Mouse (Mus musculus): ENCODE measurements around the gene Ino80. TPM values are rescaled to one million over a fixed set of nuclear protein-coding genes. Genes with fewer than 3 reads are reported as not detected.
"Not testable (repeated sequence)": the region's sequence is repeated elsewhere in the genome, so short reads cannot be mapped to it uniquely, and the experiment has no call there.

The Ino80 gene
- 4.1 and 4.2 TPM in 2 replicates for polyA plus RNA-seq (2016; fragmentation: Nextera tagmentation; extraction: Ambion mirVana)

DNA sequence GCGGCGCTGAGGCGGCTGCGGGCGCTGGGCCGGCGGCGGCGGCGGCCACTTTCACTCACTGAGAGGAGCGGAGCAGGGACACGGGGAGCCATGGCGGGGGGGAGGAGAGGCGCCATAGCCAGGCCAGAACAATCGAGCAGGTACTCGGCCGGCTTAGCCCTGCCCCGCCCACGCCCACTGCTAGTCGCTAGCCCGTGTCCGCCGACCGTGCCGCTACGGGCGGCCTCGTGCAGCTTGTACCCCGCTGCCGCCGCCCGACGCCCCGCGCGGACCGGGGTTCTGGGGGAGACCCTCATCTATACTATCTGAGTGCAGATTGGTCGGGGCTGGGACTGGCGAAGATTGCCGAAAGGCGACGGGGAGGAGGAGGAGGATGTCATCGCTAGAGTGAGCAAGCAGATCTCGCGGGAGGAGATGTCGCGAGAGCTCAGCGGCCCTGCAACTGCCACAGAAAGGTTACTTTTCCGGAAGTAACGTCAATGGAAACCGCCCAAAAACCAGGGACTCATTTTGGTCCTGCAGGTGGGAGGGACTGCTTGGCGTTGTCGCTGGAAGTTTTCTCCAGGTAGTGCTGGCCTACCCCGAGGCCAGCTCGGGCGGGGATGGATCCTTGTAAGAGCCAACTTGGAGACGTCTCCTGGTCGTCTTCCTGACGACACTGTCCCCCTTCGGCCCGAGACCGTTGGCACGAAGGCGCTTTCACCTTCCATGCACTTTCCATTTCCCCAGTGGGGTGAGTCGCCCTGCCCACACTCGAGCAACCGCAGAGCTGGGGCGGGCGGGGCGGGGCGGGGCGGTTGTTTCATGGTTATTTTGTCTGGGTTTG, at the start of gene Ino80:
TSS of gene Ino80 (minus strand) at position 117 of the 826 bp plus-strand sequence.
- peak within 1 kb of the TSS; percentile 97 for H3K9ac ChIP-seq (replicated peaks)
- peak within 1 kb of the TSS; percentile 77 for H3K4me2 ChIP-seq
- peaks cover 5% of the 10 kb centered on the region for H3K36me3 ChIP-seq
- H3K27me3 ChIP-seq, result no peaks in the 10 kb centered on the region
- H3K9me3 ChIP-seq, result no peaks in the 10 kb centered on the region
- peak within 1 kb of the TSS; percentile 90 for H3K4me3 ChIP-seq (replicated peaks)
- peak within 1 kb of the TSS; percentile 99 for H3K27ac ChIP-seq
- under 1% methylated on average over 68 of the region's 72 CpGs for WGBS
- peak; percentile 92 for ATAC-seq (ENCODE audit: insufficient number of reproducible peaks, insufficient read depth, low FRiP score, low TSS enrichment, low read depth)
- peaks cover 14% of the 10 kb centered on the region for H3K4me1 ChIP-seq (replicated peaks)

DNA sequence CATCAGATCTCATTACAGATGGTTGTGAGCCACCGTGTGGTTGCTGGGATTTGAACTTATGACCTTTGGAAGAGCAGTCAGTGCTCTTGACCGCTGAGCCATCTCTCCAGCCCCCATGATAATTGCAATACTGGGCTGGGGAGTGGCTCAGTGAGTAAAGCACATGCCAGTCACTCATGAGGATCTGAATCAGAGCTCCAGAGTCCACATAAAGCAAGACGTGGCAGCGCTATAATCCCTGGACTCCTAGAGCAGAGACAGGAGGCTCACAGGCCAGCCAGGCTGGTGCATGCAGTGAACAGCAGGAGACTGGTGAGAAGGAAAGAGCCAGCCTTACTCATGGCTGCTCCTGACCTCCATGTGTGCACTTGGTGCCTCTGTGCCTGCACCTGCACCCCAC, 47.9 kb upstream of the Ino80 start:
- no peak for ATAC-seq (ENCODE audit: insufficient number of reproducible peaks, insufficient read depth, low FRiP score, low TSS enrichment, low read depth)
- H3K4me1 ChIP-seq (replicated peaks), result no peaks in the 10 kb centered on the region
- H3K4me3 ChIP-seq (replicated peaks), result no peak overlapping the region
- H3K27me3 ChIP-seq, result no peaks in the 10 kb centered on the region
- 50% methylated on average over 4 of the region's 4 CpGs for WGBS
- no peaks in the 10 kb centered on the region for H3K36me3 ChIP-seq
- no peak overlapping the region for H3K4me2 ChIP-seq
- no peak overlapping the region for H3K9ac ChIP-seq (replicated peaks)
- H3K9me3 ChIP-seq, result no peaks in the 10 kb centered on the region
- no peak overlapping the region for H3K27ac ChIP-seq

GRCm38 (mm10) chr2:119523836-119524235, 46.3 kb upstream of the Ino80 start:
- no peak overlapping the region for H3K4me3 ChIP-seq (replicated peaks)
- WGBS, result 78% methylated on average over 4 of the region's 4 CpGs
- H3K9ac ChIP-seq (replicated peaks), result no peak overlapping the region
- H3K4me1 ChIP-seq (replicated peaks), result no peaks in the 10 kb centered on the region
- H3K9me3 ChIP-seq, result no peaks in the 10 kb centered on the region
- no peak for ATAC-seq (ENCODE audit: insufficient number of reproducible peaks, insufficient read depth, low FRiP score, low TSS enrichment, low read depth)
- H3K27me3 ChIP-seq, result no peaks in the 10 kb centered on the region
- no peak overlapping the region for H3K4me2 ChIP-seq
- H3K27ac ChIP-seq, result no peak overlapping the region
- no peaks in the 10 kb centered on the region for H3K36me3 ChIP-seq

DNA sequence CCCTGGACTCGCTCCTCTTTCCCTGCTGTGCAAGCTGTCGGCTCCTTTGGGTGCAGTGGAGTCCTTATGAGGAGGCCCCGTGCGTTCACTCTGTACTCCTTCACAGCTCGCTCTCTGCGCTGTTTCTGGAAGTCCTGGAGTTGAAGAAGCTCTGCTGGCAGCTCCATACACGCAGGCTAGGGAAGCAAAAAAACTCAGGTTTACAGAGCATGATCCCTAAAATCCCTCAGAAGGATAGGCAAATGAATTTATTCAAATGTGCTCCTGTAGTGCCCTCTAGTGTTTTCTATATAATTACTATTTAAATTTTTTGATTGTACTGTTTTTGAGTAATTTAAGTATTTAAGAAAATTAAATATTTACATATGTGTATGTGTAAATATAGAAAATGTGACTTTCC, 43.1 kb upstream of the Ino80 start:
- no peak for ATAC-seq (ENCODE audit: insufficient number of reproducible peaks, insufficient read depth, low FRiP score, low TSS enrichment, low read depth)
- no peaks in the 10 kb centered on the region for H3K36me3 ChIP-seq
- no peak overlapping the region for H3K4me2 ChIP-seq
- WGBS, result 75% methylated on average over 7 of the region's 7 CpGs
- H3K27me3 ChIP-seq, result no peaks in the 10 kb centered on the region
- H3K27ac ChIP-seq, result no peak overlapping the region
- no peaks in the 10 kb centered on the region for H3K9me3 ChIP-seq
- no peak overlapping the region for H3K9ac ChIP-seq (replicated peaks)
- H3K4me1 ChIP-seq (replicated peaks), result no peaks in the 10 kb centered on the region
- no peak overlapping the region for H3K4me3 ChIP-seq (replicated peaks)

GRCm38 (mm10) chr2:119516811-119517210, 39.3 kb upstream of the Ino80 start:
- 33% methylated on average over 5 of the region's 5 CpGs for WGBS
- no peaks in the 10 kb centered on the region for H3K4me1 ChIP-seq (replicated peaks)
- no peak for ATAC-seq (ENCODE audit: insufficient number of reproducible peaks, insufficient read depth, low FRiP score, low TSS enrichment, low read depth)
- H3K27ac ChIP-seq, result no peak overlapping the region
- H3K27me3 ChIP-seq, result no peaks in the 10 kb centered on the region
- no peak overlapping the region for H3K9ac ChIP-seq (replicated peaks)
- H3K4me3 ChIP-seq (replicated peaks), result no peak overlapping the region
- no peaks in the 10 kb centered on the region for H3K36me3 ChIP-seq
- no peaks in the 10 kb centered on the region for H3K9me3 ChIP-seq
- H3K4me2 ChIP-seq, result no peak overlapping the region

DNA sequence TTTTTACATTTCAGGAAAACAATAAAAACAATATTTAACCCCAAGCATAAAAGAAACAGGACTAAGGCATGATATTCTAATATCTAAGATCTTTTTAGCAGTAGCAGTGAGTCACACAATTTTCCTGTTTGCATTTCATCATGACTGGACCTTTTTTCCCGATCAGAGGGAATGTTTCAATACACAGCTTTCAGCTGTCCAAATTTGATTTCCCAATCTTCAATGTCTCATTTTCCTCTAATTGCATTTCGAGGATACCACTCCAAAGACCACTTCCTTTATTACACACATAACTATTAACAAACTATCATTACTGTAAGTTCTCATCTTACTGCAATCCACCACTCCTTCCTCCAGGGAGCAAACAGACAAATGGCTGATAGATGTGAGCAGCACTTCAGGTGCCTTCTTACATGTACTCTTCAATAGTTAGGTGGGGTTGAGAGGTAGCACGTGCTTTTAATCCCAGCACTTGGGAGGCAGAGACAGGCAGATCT, 36.6 kb upstream of the Ino80 start:
- Histone ChIP-seq H3K27me3 (no peaks in the 10 kb centered on the region), H3K4me1 (replicated peaks) (no peaks in the 10 kb centered on the region), H3K36me3 (no peaks in the 10 kb centered on the region), H3K4me2 (no peak overlapping the region), H3K9me3 (no peaks in the 10 kb centered on the region), H3K4me3 (replicated peaks) (no peak overlapping the region), H3K9ac (replicated peaks) (no peak overlapping the region), H3K27ac (no peak overlapping the region)
- 79% methylated on average over 3 of the region's 3 CpGs for WGBS
- no peak for ATAC-seq (ENCODE audit: insufficient number of reproducible peaks, insufficient read depth, low FRiP score, low TSS enrichment, low read depth)

DNA sequence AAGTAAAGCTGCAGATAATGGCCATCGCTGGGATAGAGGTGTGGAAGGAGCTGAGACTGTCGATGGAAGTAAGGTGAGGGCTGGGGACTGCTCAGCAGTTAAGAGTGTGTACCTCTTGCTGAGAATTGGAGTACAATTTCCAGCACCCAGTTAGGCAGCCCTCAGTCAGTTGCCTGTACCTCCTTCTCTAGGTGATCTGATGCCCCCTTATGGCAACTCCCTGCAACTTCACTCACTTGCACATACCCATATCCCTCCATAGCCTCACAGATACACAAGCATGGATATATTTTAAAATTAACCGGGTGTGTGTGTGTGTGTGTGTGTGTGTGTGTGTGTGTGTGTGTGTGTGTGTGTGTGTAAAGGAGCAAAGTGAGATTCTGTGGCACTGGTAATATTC, 34.8 kb upstream of the Ino80 start:
- Histone ChIP-seq H3K9me3 (no peaks in the 10 kb centered on the region), H3K4me2 (no peak overlapping the region), H3K4me3 (replicated peaks) (no peak overlapping the region), H3K36me3 (no peaks in the 10 kb centered on the region), H3K27ac (no peak overlapping the region), H3K27me3 (no peaks in the 10 kb centered on the region), H3K4me1 (replicated peaks) (no peaks in the 10 kb centered on the region), H3K9ac (replicated peaks) (no peak overlapping the region)
- 70% methylated on average over 3 of the region's 3 CpGs for WGBS
- no peak for ATAC-seq (ENCODE audit: insufficient number of reproducible peaks, insufficient read depth, low FRiP score, low TSS enrichment, low read depth)

DNA sequence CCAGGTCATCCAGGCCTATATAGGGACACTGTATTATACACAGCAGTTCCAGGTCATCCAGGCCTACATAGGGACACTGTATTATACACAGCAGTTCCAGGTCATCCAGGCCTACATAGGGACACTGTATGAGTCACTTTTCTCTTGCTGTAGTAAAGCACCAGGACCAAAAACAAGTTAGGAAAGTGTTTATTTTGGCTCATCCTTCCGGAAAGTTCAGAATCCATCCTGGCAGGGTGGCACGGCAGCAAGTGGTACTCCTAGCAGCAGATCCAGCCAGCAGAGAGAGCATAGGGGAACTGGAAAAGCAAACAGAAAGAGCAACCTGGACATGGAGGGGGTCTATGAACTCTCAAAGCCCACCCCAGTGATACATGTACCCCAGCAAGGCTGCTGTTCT, 33.4 kb upstream of the Ino80 start:
- H3K4me2 ChIP-seq, result no peak overlapping the region
- no peak for ATAC-seq (ENCODE audit: insufficient number of reproducible peaks, insufficient read depth, low FRiP score, low TSS enrichment, low read depth)
- no peaks in the 10 kb centered on the region for H3K9me3 ChIP-seq
- no peaks in the 10 kb centered on the region for H3K4me1 ChIP-seq (replicated peaks)
- no peaks in the 10 kb centered on the region for H3K36me3 ChIP-seq
- H3K27me3 ChIP-seq, result no peaks in the 10 kb centered on the region; the same call in 1 of the 2 replicates
- 87% methylated on average over 2 of the region's 2 CpGs for WGBS
- no peak overlapping the region for H3K27ac ChIP-seq
- no peak overlapping the region for H3K9ac ChIP-seq (replicated peaks)
- H3K4me3 ChIP-seq (replicated peaks), result no peak overlapping the region

DNA sequence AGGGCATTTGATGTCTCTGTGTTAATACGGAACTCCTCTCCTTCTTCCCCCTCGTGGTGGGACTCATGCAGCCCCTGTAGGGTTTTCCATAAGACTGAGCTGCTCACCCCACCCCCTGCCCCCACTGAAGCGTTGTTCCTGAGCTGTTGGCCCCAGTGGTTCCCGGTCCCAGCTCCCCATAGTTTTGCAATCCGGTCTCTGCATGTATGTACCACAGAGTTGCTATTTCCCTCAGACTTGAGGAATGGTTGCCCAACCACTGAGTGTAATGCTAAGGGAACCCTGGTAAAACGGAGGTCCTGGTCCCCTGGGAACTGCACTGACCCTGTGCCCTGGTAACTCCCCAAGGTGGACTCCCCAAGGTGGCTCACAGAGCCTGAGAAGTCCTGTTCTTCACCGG, 31.0 kb upstream of the Ino80 start:
- WGBS, result 62% methylated on average over 7 of the region's 7 CpGs
- H3K9ac ChIP-seq (replicated peaks); ATAC-seq (ENCODE audit: insufficient number of reproducible peaks, insufficient read depth, low FRiP score, low TSS enrichment, low read depth); H3K4me1 ChIP-seq (replicated peaks); H3K36me3 ChIP-seq; H3K27ac ChIP-seq; H3K4me2 ChIP-seq; H3K4me3 ChIP-seq (replicated peaks); H3K27me3 ChIP-seq; H3K9me3 ChIP-seq: not testable (repeated sequence)

DNA sequence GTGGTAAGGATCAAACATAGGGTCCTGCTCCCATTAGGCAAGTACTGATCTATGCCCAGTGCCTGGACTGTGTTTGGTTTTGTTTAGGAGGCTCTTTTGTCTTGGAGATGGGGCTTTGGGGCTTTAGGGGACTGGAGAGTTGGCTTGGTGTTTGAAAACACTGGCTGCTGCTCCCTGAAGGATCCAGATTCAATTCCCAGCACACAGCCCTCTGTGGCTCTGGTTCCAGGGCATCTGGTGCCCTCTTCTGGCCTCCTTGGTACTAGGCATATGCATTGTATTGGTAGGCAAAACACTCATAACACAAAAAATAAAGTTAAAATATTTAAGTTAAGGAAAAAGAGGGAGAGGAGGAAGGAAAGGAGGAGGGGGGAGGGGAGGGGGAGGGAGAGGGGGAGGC, 29.6 kb upstream of the Ino80 start:
- Histone ChIP-seq H3K27me3 (no peaks in the 10 kb centered on the region; the same call in 1 of the 2 replicates), H3K36me3 (no peaks in the 10 kb centered on the region), H3K9ac (replicated peaks) (no peak overlapping the region), H3K4me3 (replicated peaks) (no peak overlapping the region), H3K4me2 (no peak overlapping the region), H3K4me1 (replicated peaks) (no peaks in the 10 kb centered on the region), H3K27ac (no peak overlapping the region), H3K9me3 (no peaks in the 10 kb centered on the region)
- no peak for ATAC-seq (ENCODE audit: insufficient number of reproducible peaks, insufficient read depth, low FRiP score, low TSS enrichment, low read depth)

- no peaks in the 10 kb centered on the region for H3K27me3 ChIP-seq
- no peak overlapping the region for H3K4me2 ChIP-seq
- H3K36me3 ChIP-seq, result no peaks in the 10 kb centered on the region
- no peak for ATAC-seq (ENCODE audit: insufficient number of reproducible peaks, insufficient read depth, low FRiP score, low TSS enrichment, low read depth)
- no peak overlapping the region for H3K27ac ChIP-seq
- no peak overlapping the region for H3K9ac ChIP-seq (replicated peaks)
- no peaks in the 10 kb centered on the region for H3K4me1 ChIP-seq (replicated peaks)
- H3K9me3 ChIP-seq, result no peaks in the 10 kb centered on the region
- no peak overlapping the region for H3K4me3 ChIP-seq (replicated peaks)
- 71% methylated on average over 2 of the region's 2 CpGs for WGBS
Measured at GRCm38 (mm10) chr2:119500965-119501652, 23.6 kb upstream of the Ino80 start.
